Mouse (Mus musculus): ENCODE measurements around the gene Hist1h2ae. TPM values are rescaled to one million over a fixed set of nuclear protein-coding genes. Genes with fewer than 3 reads are reported as not detected.
"Not testable (repeated sequence)": the region's sequence is repeated elsewhere in the genome, so short reads cannot be mapped to it uniquely, and the experiment has no call there.

The Hist1h2ae gene
- polyA plus RNA-seq, 1 experiment from 2014 or later = 96.4 TPM

- H3K9me3 ChIP-seq (ENCODE audit: control insufficient read depth, low read length) = no peaks in the 10 kb centered on the region
- H3K4me3 ChIP-seq (ENCODE audit: low read depth, low read length) = peak overlapping the region; percentile 36
- ATAC-seq (replicated peaks; ENCODE audit: low FRiP score) (no peak), DNase-seq (ENCODE audit: low spot score) (no peak)
- WGBS = 50% methylated on average over 8 of the region's 8 CpGs
- H3K4me2 ChIP-seq (ENCODE audit: low read depth, low read length, severe bottlenecking) = peak overlapping the region; percentile 55; the same call in 1 of the 2 replicates
- peaks cover 2% of the 10 kb centered on the region; the same call in 1 of the 2 replicates for H3K4me1 ChIP-seq (replicated peaks; ENCODE audit: control insufficient read depth, insufficient read depth, low read length)
- H3K27ac ChIP-seq (ENCODE audit: low read depth, low read length) = peak overlapping the region; percentile 93
- no peaks in the 10 kb centered on the region for H3K36me3 ChIP-seq (ENCODE audit: control insufficient read depth, insufficient read depth, low read length)
- H3K9ac ChIP-seq (ENCODE audit: low read length) = peak overlapping the region; percentile 71
- no peaks in the 10 kb centered on the region for H3K27me3 ChIP-seq (ENCODE audit: control insufficient read depth, insufficient read depth, low read length)
Measured at GRCm38 (mm10) chr13:23551931-23552914, 18.8 kb downstream of the Hist1h2ae start.

- peak within 1 kb of the TSS; percentile 93 for H3K27ac ChIP-seq (ENCODE audit: low read depth, low read length)
- ATAC-seq (replicated peaks; ENCODE audit: low FRiP score) (peak; percentile 81), DNase-seq (ENCODE audit: low spot score) (peak; percentile 94)
- not testable (repeated sequence) for H3K4me1 ChIP-seq (replicated peaks; ENCODE audit: control insufficient read depth, insufficient read depth, low read length); H3K27me3 ChIP-seq (ENCODE audit: control insufficient read depth, insufficient read depth, low read length); H3K36me3 ChIP-seq (ENCODE audit: control insufficient read depth, insufficient read depth, low read length); H3K9me3 ChIP-seq (ENCODE audit: control insufficient read depth, low read length)
- WGBS = under 1% methylated on average over 44 of the region's 47 CpGs
- H3K4me3 ChIP-seq (ENCODE audit: low read depth, low read length) = peak within 1 kb of the TSS; percentile 36
- H3K9ac ChIP-seq (ENCODE audit: low read length) = peak within 1 kb of the TSS; percentile 71
- peak within 1 kb of the TSS; percentile 55 for H3K4me2 ChIP-seq (ENCODE audit: low read depth, low read length, severe bottlenecking)
Measured at GRCm38 (mm10) chr13:23551146-23551834, 19.7 kb downstream of the Hist1h2ae start, which contains the start of gene Hist1h4f. Hist1h4f (minus strand) TSS chr13:23551648.

- Histone ChIP-seq H3K27ac (ENCODE audit: low read depth, low read length) (peak overlapping the region; percentile 93), H3K4me3 (ENCODE audit: low read depth, low read length) (peak overlapping the region; percentile 36), H3K27me3 (ENCODE audit: control insufficient read depth, insufficient read depth, low read length) (no peaks in the 10 kb centered on the region), H3K36me3 (ENCODE audit: control insufficient read depth, insufficient read depth, low read length) (no peaks in the 10 kb centered on the region), H3K9ac (ENCODE audit: low read length) (peak overlapping the region; percentile 71), H3K9me3 (ENCODE audit: control insufficient read depth, low read length) (no peaks in the 10 kb centered on the region), H3K4me2 (ENCODE audit: low read depth, low read length, severe bottlenecking) (peak overlapping the region; percentile 55), H3K4me1 (replicated peaks; ENCODE audit: control insufficient read depth, insufficient read depth, low read length) (no peaks in the 10 kb centered on the region)
- WGBS = 8% methylated on average over 3 of the region's 3 CpGs
- ATAC-seq (replicated peaks; ENCODE audit: low FRiP score) (no peak), DNase-seq (ENCODE audit: low spot score) (no peak)
Measured at GRCm38 (mm10) chr13:23550761-23551145, 20.3 kb downstream of the Hist1h2ae start.

- Histone ChIP-seq H3K4me3 (ENCODE audit: low read depth, low read length) (no peak overlapping the region), H3K9ac (ENCODE audit: low read length) (no peak overlapping the region), H3K4me2 (ENCODE audit: low read depth, low read length, severe bottlenecking) (no peak overlapping the region), H3K9me3 (ENCODE audit: control insufficient read depth, low read length) (no peaks in the 10 kb centered on the region), H3K4me1 (replicated peaks; ENCODE audit: control insufficient read depth, insufficient read depth, low read length) (no peaks in the 10 kb centered on the region), H3K27me3 (ENCODE audit: control insufficient read depth, insufficient read depth, low read length) (no peaks in the 10 kb centered on the region), H3K36me3 (ENCODE audit: control insufficient read depth, insufficient read depth, low read length) (no peaks in the 10 kb centered on the region), H3K27ac (ENCODE audit: low read depth, low read length) (peak overlapping the region; percentile 62)
- WGBS = 87% methylated on average over 5 of the region's 5 CpGs
- ATAC-seq (replicated peaks; ENCODE audit: low FRiP score) (no peak), DNase-seq (ENCODE audit: low spot score) (no peak)
Measured at GRCm38 (mm10) chr13:23546694-23547093, 24.3 kb downstream of the Hist1h2ae start.

- peak overlapping the region; percentile 38; the same call in 1 of the 2 replicates for H3K4me2 ChIP-seq (ENCODE audit: low read depth, low read length, severe bottlenecking)
- peak overlapping the region; percentile 64 for H3K9ac ChIP-seq (ENCODE audit: low read length)
- H3K27ac ChIP-seq (ENCODE audit: low read depth, low read length) = not testable (repeated sequence)
Measured at GRCm38 (mm10) chr13:23544787-23545120, 26.3 kb downstream of the Hist1h2ae start.

GRCm38 (mm10) chr13:23543965-23544786 is 26.8 kb downstream of the Hist1h2ae start, which contains the start of gene Hist1h3f:
Hist1h3f (plus strand) TSS chr13:23544052.
- Histone ChIP-seq H3K9me3 (ENCODE audit: control insufficient read depth, low read length) (no peaks in the 10 kb centered on the region), H3K27ac (ENCODE audit: low read depth, low read length) (peak within 1 kb of the TSS; percentile 94), H3K36me3 (ENCODE audit: control insufficient read depth, insufficient read depth, low read length) (no peaks in the 10 kb centered on the region), H3K27me3 (ENCODE audit: control insufficient read depth, insufficient read depth, low read length) (no peaks in the 10 kb centered on the region), H3K4me1 (replicated peaks; ENCODE audit: control insufficient read depth, insufficient read depth, low read length) (no peaks in the 10 kb centered on the region), H3K4me2 (ENCODE audit: low read depth, low read length, severe bottlenecking) (peak within 1 kb of the TSS; percentile 74), H3K4me3 (ENCODE audit: low read depth, low read length) (peak within 1 kb of the TSS; percentile 40), H3K9ac (ENCODE audit: low read length) (peak within 1 kb of the TSS; percentile 68)
- DNase-seq (ENCODE audit: low spot score) (peak; percentile 79), ATAC-seq (replicated peaks; ENCODE audit: low FRiP score) (peak; percentile 94)
- WGBS = under 1% methylated on average over 24 of the region's 45 CpGs

More at GRCm38 (mm10) chr13:23544787-23545120, 26.3 kb downstream of the Hist1h2ae start:
- peak overlapping the region; percentile 37 for H3K4me3 ChIP-seq (ENCODE audit: low read depth, low read length)
- not testable (repeated sequence) for H3K36me3 ChIP-seq (ENCODE audit: control insufficient read depth, insufficient read depth, low read length); H3K4me1 ChIP-seq (replicated peaks; ENCODE audit: control insufficient read depth, insufficient read depth, low read length); H3K9me3 ChIP-seq (ENCODE audit: control insufficient read depth, low read length); ATAC-seq (replicated peaks; ENCODE audit: low FRiP score); H3K27me3 ChIP-seq (ENCODE audit: control insufficient read depth, insufficient read depth, low read length); DNase-seq (ENCODE audit: low spot score)
- 0% methylated on average over 11 of the region's 14 CpGs for WGBS

- under 1% methylated on average over 23 of the region's 42 CpGs for WGBS
- Histone ChIP-seq H3K9ac (ENCODE audit: low read length) (peak within 1 kb of the TSS; percentile 68), H3K27ac (ENCODE audit: low read depth, low read length) (peak within 1 kb of the TSS; percentile 94), H3K4me2 (ENCODE audit: low read depth, low read length, severe bottlenecking) (peak within 1 kb of the TSS; percentile 74), H3K4me3 (ENCODE audit: low read depth, low read length) (peak within 1 kb of the TSS; percentile 40)
- not testable (repeated sequence) for H3K4me1 ChIP-seq (replicated peaks; ENCODE audit: control insufficient read depth, insufficient read depth, low read length); H3K27me3 ChIP-seq (ENCODE audit: control insufficient read depth, insufficient read depth, low read length); H3K36me3 ChIP-seq (ENCODE audit: control insufficient read depth, insufficient read depth, low read length); H3K9me3 ChIP-seq (ENCODE audit: control insufficient read depth, low read length)
- peak; percentile 80 for DNase-seq (ENCODE audit: low spot score)
- peak; percentile 93 for ATAC-seq (replicated peaks; ENCODE audit: low FRiP score)
Measured at GRCm38 (mm10) chr13:23542999-23543607, 27.9 kb downstream of the Hist1h2ae start, which contains the start of gene Hist1h2bh. Hist1h2bh (minus strand) TSS chr13:23543392.
